Mouse (Mus musculus) intestine, embryonic 16.5 days (tissue): ENCODE data around the gene Glt1d1. TPM values are rescaled to one million over a fixed set of nuclear protein-coding genes. Genes with fewer than 3 reads are reported as not detected.
A peak's percentile ranks its signal among the peaks of the same experiment; 100 is the strongest.

Source experiments
- ATAC-seq: fragments of 200-750 bp; cut with Nextera tagmentation; 2 replicates; pipeline ENCODE4 v1.8.0; 2017; ENCODE audit warnings: moderate TSS enrichment, moderate library complexity
- H3K27ac ChIP-seq: fragments of 300-500 bp; sonication (generic); 2 replicates; pipeline ENCODE4 v1.5.1; 2014; ENCODE audit warnings: mild to moderate bottlenecking, low read length
- H3K27me3 ChIP-seq: fragments of 300-500 bp; sonication (generic); replicated peaks from 2 replicates; pipeline ENCODE4 v1.6.1; 2014; ENCODE audit warnings: low read length, control low read depth, mixed read lengths; ENCODE audit not compliant: control insufficient read depth, insufficient read depth
- H3K36me3 ChIP-seq: fragments of 300-500 bp; sonication (generic); 2 replicates; pipeline ENCODE4 v1.6.1; 2014; ENCODE audit warnings: low read length, control low read depth; ENCODE audit not compliant: control insufficient read depth, insufficient read depth
- H3K4me1 ChIP-seq: fragments of 300-500 bp; sonication (generic); 2 replicates; pipeline ENCODE4 v1.6.1; 2014; ENCODE audit warnings: low read length, control low read depth, mixed read lengths; ENCODE audit not compliant: control insufficient read depth, insufficient read depth
- H3K4me2 ChIP-seq: fragments of 300-500 bp; sonication (generic); 2 replicates; pipeline ENCODE4 v1.6.1; 2014; ENCODE audit warnings: low read depth, low read length, control low read depth
- H3K4me3 ChIP-seq: fragments of 300-500 bp; sonication (generic); 2 replicates; pipeline ENCODE4 v1.5.1; 2014; ENCODE audit warnings: mild to moderate bottlenecking, low read length
- H3K9ac ChIP-seq: fragments of 300-500 bp; sonication (generic); 2 replicates; pipeline ENCODE4 v1.6.1; 2014; ENCODE audit warnings: low read depth, low read length
- H3K9me3 ChIP-seq: fragments of 300-500 bp; sonication (generic); 2 replicates; pipeline ENCODE4 v1.6.1; 2016; ENCODE audit warnings: low read length, control low read depth; ENCODE audit not compliant: control insufficient read depth
- WGBS: fragments of 180-500 bp; shearing (Covaris S2); extraction: QIAGEN DNeasy Blood & Tissue Kit; methylation state at CpG from one replicate; pipeline ENCODE4 v1.1.7; 2014; 5-methylcytosine and 5-hydroxymethylcytosine counted together
- polyA plus RNA-seq: library from polyadenylated mRNA; unstranded; fragments of >200 nt; fragmentation: Nextera tagmentation; extraction: Ambion mirVana; gene quantifications from 2 replicates; pipeline ENCODE4 v1.2.1, GENCODE M21; 2015

Glt1d1 gene
- polyA plus RNA-seq, 1 experiment from 2014 or later: 0.13 TPM

DNA sequence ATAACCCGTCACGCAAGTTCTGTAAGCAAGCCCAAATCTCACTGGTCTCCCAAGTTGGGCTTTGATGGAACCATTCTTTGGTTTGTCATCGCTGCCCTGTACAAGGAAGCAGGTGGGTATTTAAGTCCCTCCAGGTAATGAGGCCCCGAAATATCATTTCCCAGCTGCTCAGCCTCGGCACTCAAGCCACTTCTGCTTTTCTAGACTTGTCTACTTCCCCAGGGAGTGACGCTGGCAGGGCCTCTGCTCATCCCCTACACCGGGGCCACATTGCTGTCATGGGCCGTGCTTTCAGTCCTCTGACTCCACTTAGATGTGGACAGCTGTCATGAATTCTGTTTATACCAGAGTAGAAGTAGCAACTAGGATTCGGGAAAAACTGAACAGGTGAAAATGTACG, 11.0 kb upstream of the Glt1d1 start:
- H3K9ac ChIP-seq: no peak overlapping the region
- WGBS: 79% methylated on average over 10 of the region's 10 CpGs
- H3K4me2 ChIP-seq: no peak overlapping the region
- H3K27me3 ChIP-seq: no peaks in the 10 kb centered on the region
- H3K9me3 ChIP-seq: no peaks in the 10 kb centered on the region
- ATAC-seq: no peak
- H3K27ac ChIP-seq: no peak overlapping the region
- no peaks in the 10 kb centered on the region for H3K36me3 ChIP-seq
- H3K4me3 ChIP-seq: no peak overlapping the region
- H3K4me1 ChIP-seq: peaks cover 3% of the 10 kb centered on the region

DNA sequence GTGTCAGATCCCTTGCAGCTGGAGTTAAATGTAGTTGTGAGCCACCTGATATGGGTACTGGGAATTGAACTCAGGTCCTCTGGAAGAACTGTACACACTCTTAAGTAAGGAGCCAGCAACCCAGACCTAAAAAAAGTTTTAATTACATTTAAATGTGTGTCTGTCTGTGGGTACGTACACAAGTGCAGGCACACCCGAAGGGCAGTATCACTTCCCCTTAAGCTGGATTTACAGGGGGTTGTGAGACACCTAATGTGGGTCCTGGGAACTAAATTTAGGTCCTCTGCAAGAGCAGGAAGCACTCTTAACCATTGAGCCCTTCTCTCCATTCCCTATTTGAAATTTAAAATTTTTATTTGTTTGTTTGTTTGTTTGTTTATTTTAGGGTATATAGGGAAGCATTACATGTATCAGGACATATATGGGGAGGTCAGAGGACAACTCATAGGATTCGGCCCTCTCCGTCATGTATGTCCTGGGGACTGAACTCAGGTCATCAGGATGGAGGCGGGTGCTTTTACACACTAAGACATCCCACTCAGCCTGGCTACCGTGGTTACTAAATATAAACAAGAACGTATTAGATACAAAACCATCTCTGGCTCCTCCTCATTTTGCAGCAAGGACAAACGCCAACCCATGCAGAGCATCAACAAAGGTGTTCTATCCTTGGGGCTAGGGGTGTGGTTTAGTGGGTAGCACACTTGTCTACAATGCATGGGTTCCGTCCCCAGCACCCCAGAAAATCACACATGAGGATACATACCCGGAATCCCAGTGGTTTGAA, 7.4 kb upstream of the Glt1d1 start:
- no peak overlapping the region for H3K4me2 ChIP-seq
- no peaks in the 10 kb centered on the region for H3K36me3 ChIP-seq
- H3K27ac ChIP-seq: no peak overlapping the region
- H3K4me3 ChIP-seq: no peak overlapping the region
- no peak overlapping the region for H3K9ac ChIP-seq
- no peaks in the 10 kb centered on the region for H3K4me1 ChIP-seq
- no peaks in the 10 kb centered on the region for H3K27me3 ChIP-seq
- no peak for ATAC-seq
- WGBS: 72% methylated on average over 10 of the region's 10 CpGs
- no peaks in the 10 kb centered on the region for H3K9me3 ChIP-seq

DNA sequence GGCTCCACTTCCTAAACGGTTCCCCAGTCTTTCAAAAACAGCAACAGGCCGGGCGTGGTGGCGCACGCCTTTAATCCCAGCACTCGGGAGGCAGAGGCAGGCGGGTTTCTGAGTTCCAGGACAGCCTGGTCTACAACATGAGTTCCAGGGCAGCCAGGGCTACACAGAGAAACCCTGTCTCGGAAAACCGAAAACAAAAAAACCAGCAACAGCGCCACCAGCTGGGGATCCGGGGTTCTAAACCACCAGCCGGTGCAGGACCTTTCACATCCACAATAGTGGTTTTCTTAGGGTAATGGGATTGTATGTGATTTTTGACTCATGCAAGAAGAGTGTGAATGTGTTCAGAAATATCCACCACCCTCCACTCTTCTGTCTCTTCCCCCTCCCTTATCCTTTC, 4.8 kb upstream of the Glt1d1 start:
- no peak overlapping the region for H3K4me2 ChIP-seq
- no peak overlapping the region for H3K4me3 ChIP-seq
- H3K27ac ChIP-seq: no peak overlapping the region
- H3K27me3 ChIP-seq: peaks cover 11% of the 10 kb centered on the region
- H3K9me3 ChIP-seq: no peaks in the 10 kb centered on the region
- ATAC-seq: no peak
- WGBS: 89% methylated on average over 12 of the region's 12 CpGs
- H3K36me3 ChIP-seq: no peaks in the 10 kb centered on the region
- no peak overlapping the region for H3K9ac ChIP-seq
- no peaks in the 10 kb centered on the region; the same call in 1 of the 2 replicates for H3K4me1 ChIP-seq

DNA sequence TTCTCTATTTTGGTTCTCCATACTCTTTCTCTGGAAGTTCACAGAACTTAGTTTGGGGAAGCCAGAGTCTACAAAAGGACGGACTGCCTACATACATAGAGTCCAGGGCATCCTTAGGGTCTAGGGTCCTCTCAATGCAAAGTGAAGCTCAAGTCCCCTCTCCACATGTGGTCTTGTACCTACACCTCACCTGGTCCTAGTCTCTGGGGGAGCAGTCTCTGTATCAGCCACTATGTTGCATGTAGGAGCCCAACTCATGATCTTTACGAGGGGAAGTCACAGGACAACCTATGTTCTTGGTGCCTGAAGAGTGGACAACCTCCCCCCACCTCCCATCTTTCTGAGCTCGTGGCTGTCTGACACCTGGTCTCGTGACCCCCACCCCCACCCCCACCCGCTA, 391 bp upstream of the Glt1d1 start:
- H3K9ac ChIP-seq: no peak overlapping the region; the same call in 1 of the 2 replicates
- WGBS: 12% methylated on average over 5 of the region's 5 CpGs
- ATAC-seq: no peak
- no peaks in the 10 kb centered on the region for H3K36me3 ChIP-seq
- H3K4me1 ChIP-seq: no peaks in the 10 kb centered on the region; the same call in 1 of the 2 replicates
- peaks cover 22% of the 10 kb centered on the region for H3K27me3 ChIP-seq
- H3K4me2 ChIP-seq: peak overlapping the region; percentile 78
- no peak overlapping the region for H3K27ac ChIP-seq
- no peaks in the 10 kb centered on the region for H3K9me3 ChIP-seq
- no peak overlapping the region for H3K4me3 ChIP-seq

DNA sequence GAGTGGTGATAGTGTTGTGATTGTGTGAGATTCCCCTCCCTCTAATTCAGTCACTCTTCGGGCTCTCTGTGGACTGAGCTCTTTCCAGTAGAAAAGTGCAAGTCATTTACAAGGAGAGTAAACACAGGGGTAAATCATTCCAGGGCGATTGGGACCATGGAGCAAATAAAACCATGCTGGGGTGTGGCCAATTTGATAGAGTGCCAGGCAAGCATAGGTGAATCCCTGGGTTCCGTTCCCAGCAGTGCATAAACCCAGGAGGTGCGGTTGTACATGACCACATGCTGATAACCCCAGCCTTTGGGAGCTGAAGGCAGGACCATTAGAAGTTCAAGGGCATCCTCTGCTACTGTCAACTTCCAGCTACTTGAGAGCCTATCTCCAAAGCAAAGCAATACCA, 1.1 kb downstream of the Glt1d1 start:
- WGBS: 14% methylated on average over 4 of the region's 4 CpGs
- no peak overlapping the region for H3K27ac ChIP-seq
- peak; percentile 44; the same call in 1 of the 2 replicates for ATAC-seq
- H3K36me3 ChIP-seq: no peaks in the 10 kb centered on the region
- H3K4me3 ChIP-seq: peak overlapping the region; percentile 50
- H3K4me1 ChIP-seq: no peaks in the 10 kb centered on the region; the same call in 1 of the 2 replicates
- peak overlapping the region; percentile 78 for H3K4me2 ChIP-seq
- H3K9me3 ChIP-seq: no peaks in the 10 kb centered on the region
- H3K9ac ChIP-seq: no peak overlapping the region
- peaks cover 22% of the 10 kb centered on the region for H3K27me3 ChIP-seq

DNA sequence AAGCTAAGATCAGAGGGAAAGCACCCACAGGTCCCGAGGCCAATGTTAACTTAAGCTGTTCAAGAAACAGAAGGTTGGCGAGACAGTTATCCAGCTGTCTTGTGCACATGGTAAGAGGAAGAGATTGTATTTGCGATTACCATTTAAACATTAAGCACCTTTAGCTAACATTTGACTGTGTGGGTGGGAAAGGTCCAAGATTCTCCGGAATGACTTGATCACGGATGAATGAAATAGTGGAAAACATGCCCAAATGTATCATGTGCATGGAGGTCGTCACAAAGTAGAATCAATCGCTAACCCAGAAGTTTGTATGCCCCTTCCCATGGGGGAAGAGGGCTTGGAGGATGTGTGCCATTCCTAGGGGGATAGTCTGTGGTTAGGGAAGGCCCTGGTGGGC, 1.6 kb downstream of the Glt1d1 start:
- no peaks in the 10 kb centered on the region for H3K36me3 ChIP-seq
- no peak overlapping the region for H3K4me2 ChIP-seq
- WGBS: 82% methylated on average over 7 of the region's 7 CpGs
- H3K27ac ChIP-seq: no peak overlapping the region
- H3K9ac ChIP-seq: no peak overlapping the region
- no peak overlapping the region for H3K4me3 ChIP-seq
- no peak for ATAC-seq
- H3K9me3 ChIP-seq: no peaks in the 10 kb centered on the region
- peaks cover 22% of the 10 kb centered on the region for H3K27me3 ChIP-seq
- no peaks in the 10 kb centered on the region; the same call in 1 of the 2 replicates for H3K4me1 ChIP-seq

DNA sequence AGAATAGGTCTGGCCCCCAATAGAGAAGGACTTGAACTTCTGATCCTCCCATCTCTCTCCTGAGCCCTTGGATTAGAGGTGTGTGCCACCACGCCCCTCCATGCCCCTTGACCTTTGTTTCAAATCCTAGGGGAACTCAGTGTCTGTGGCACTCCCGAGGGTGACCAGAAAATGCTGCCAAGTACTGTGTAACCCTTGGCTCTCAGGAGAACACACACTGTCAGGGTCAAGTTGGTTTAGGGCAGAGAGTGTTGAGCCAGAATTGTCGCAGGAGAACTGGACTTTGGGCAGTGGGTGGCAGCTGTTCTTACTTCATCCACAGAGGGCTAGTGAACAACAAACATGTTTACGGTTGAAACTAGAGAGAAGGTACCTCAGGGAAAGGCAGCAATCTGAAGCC, 5.6 kb downstream of the Glt1d1 start:
- Histone ChIP-seq H3K4me3 (no peak overlapping the region), H3K9me3 (peaks cover 8% of the 10 kb centered on the region; the same call in 1 of the 2 replicates), H3K9ac (no peak overlapping the region), H3K27me3 (peaks cover 7% of the 10 kb centered on the region; the same call in 1 of the 2 replicates), H3K4me1 (no peaks in the 10 kb centered on the region), H3K36me3 (no peaks in the 10 kb centered on the region), H3K4me2 (no peak overlapping the region), H3K27ac (no peak overlapping the region)
- no peak for ATAC-seq
- 72% methylated on average over 4 of the region's 4 CpGs for WGBS

DNA sequence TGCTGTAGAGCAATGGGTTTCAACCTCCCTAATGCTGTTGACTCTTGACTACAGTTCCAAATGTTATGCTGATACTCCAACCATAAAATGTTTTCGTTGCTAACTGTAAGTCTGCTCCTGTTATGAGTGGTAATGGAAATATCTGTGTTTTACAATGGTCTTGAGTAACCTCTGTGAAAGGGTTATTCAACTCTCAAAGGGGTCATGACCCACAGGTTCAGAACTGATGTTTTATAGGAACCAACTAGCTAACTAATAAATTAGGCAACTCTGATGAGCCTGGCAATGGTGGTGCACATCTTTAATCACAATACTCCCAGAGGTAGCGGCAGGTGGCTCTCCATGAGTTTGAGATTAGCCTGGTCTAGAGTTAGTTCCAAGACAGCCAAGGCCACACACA, 6.1 kb downstream of the Glt1d1 start:
- no peak overlapping the region for H3K9ac ChIP-seq
- no peaks in the 10 kb centered on the region for H3K4me1 ChIP-seq
- no peak overlapping the region for H3K4me2 ChIP-seq
- WGBS: 90% methylated on average over 2 of the region's 2 CpGs
- peaks cover 2% of the 10 kb centered on the region; the same call in 1 of the 2 replicates for H3K27me3 ChIP-seq
- no peak overlapping the region for H3K4me3 ChIP-seq
- H3K36me3 ChIP-seq: no peaks in the 10 kb centered on the region
- no peak for ATAC-seq
- H3K9me3 ChIP-seq: peaks cover 8% of the 10 kb centered on the region; the same call in 1 of the 2 replicates
- H3K27ac ChIP-seq: no peak overlapping the region

DNA sequence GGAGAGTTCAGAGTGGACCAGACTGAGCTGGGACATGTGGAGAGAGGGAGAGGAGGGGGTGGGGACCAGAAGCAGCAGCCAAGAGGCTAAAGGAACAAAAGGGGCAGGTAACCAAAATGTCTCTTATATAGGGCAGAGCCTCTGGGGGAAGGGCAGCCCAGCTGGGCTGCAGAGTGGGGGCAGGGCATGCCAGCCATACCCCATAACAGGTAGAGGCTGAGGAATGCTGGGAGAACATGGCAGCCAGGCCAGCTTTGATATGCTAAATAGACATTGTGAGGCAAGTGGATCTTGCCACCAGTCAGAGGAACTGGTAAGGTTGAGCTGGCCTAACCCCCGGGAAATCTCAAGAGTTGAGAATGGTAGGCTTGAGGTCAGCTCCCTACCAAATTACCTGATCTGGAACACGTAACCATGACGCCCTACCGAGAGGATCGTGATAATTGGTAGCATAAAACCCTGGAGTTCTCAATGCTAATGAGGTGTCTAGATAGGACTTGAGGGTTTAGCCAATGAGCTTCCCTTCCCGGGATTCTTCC, 7.1 kb downstream of the Glt1d1 start:
- WGBS: 80% methylated on average over 6 of the region's 6 CpGs
- H3K36me3 ChIP-seq: no peaks in the 10 kb centered on the region
- peaks cover 8% of the 10 kb centered on the region; the same call in 1 of the 2 replicates for H3K9me3 ChIP-seq
- no peaks in the 10 kb centered on the region for H3K4me1 ChIP-seq
- ATAC-seq: no peak
- H3K4me3 ChIP-seq: no peak overlapping the region
- no peak overlapping the region for H3K4me2 ChIP-seq
- H3K27me3 ChIP-seq: no peaks in the 10 kb centered on the region
- H3K27ac ChIP-seq: no peak overlapping the region
- H3K9ac ChIP-seq: no peak overlapping the region
